Mouse (Mus musculus): ENCODE results near the gene Ak5. TPM values are rescaled to one million over a fixed set of nuclear protein-coding genes. Genes with fewer than 3 reads are reported as not detected.

The Ak5 gene
- 0.04 and 0.13 TPM in 2 replicates for polyA plus RNA-seq (2012; rRNA removed)

DNA sequence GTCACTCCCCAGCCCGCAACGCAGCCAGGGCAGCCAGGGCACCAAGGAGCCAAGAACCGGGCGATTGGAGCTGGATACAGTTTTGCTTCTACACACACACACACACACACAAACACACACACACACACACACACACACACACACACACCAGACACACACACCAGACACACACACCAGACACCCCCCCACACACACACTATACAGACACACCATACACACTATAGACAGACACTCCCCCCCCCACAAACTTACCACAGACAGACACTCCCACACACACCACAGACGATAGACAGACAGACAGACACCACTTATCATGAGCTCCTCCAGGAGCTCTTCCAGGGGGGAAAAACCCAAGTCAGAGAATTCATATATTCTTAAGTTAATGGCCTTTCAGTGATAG, at the start of gene Ak5:
Gene Ak5, minus strand, starts transcription at position 122 of the 400 bp plus-strand sequence.

DNA sequence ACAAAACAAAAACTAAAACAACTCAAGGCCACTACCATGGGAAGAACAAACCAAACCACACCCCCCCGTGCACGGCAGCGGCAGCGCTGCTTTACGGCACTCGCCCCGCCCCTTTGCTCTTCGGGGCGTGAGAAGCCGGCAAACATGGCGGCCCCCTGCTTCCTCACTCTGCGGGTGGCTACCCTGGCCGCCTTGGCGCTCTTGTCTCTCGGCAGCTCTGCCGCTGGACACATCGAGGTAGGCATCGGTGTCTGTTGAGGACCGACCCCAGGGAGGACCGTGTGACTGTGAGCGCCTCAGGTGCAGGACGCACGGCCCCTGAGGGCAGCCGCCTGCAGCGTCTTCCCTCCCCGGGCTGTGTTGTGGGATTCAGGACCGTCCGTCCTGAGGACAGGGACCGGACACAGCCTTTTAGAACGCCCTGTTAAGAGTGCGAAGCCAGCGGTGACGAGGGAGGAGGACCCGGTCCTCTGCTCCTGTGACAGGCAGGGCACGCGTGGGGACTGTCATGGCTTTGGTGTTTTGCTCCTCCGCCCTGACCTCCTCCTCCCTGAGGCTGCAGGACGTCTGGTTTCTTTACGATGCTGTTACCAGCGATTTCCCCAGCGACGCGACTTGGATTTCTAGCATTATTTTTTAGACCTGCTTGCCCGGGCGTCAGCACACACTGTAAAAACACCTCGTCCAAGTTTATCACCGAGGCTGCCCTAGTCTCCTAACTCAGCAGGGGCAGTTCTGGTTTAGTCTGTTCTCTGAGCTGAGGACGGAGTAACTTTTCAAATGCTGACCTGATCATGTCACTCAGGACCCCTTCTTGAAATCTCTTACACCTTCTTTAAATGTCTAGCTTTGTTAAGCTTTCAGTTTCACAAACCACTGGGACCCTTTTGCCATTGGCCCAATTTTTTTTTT, 46.1 kb upstream of the Ak5 start, which contains the start of gene Pigk:
Gene Pigk, plus strand, starts transcription at position 110 of the 912 bp plus-strand sequence.

Other genes starting within 250 kb of the Ak5 start
- gene Pigk, start 45.7 kb upstream of the Ak5 start, polyA plus RNA-seq (2012; rRNA removed) = 2.6 and 3.9 TPM in 2 replicates

All from stomach, adult 2 months (tissue).